Mouse (Mus musculus) megakaryocyte-erythroid progenitor cell, adult 5-6 weeks (primary cell): Measurements from ENCODE around the gene Olfr1254. TPM values are rescaled to one million over a fixed set of nuclear protein-coding genes. Genes with fewer than 3 reads are reported as not detected.

Source experiments
- ATAC-seq: replicated peaks from 2 replicates; pipeline ENCODE4 v1.8.0; 2016; ENCODE audit warnings: mild to moderate bottlenecking, inconsistent platforms; ENCODE audit not compliant: severe bottlenecking, poor library complexity, low FRiP score, low TSS enrichment
- total RNA-seq, 2 experiments: library from RNA; stranded (forward) in 1 of 2; stranded (reverse) in 1 of 2; fragments of 200-1000, 215-1000 nt in 1 of 2; fragments of >200 nt in 1 of 2; fragmentation: Nextera tagmentation in 1 of 2; gene quantifications; 2 replicates each; pipeline ENCODE4 v1.2.3; 2014 to 2017

Olfr1254 gene
- not detected in 2 replicates for total RNA-seq (2014; fragmentation: Nextera tagmentation)
- total RNA-seq (2017) = not detected in 2 replicates

GRCm38 (mm10) chr2:89793519-89793918 is at the start of gene Olfr1254:
Olfr1254 (minus strand) TSS chr2:89793619.
- ATAC-seq = no peak

GRCm38 (mm10) chr2:89841455-89841854 is 48.0 kb upstream of the Olfr1254 start, which contains the start of gene Olfr1256:
Olfr1256 (minus strand) TSS chr2:89841555.
- ATAC-seq = no peak

GRCm38 (mm10) chr2:89820216-89820615 is 26.8 kb upstream of the Olfr1254 start:
- ATAC-seq = no peak

GRCm38 (mm10) chr2:89811751-89812150 is 18.3 kb upstream of the Olfr1254 start, which contains the start of gene Olfr1255:
Olfr1255 (plus strand) TSS chr2:89812051.
- no peak for ATAC-seq

GRCm38 (mm10) chr2:89810751-89811150 is 17.3 kb upstream of the Olfr1254 start:
- ATAC-seq = no peak

- no peak for ATAC-seq
Observed at GRCm38 (mm10) chr2:89799583-89799982, 6.2 kb upstream of the Olfr1254 start.

- no peak for ATAC-seq
Observed at GRCm38 (mm10) chr2:89756990-89757389, 36.4 kb downstream of the Olfr1254 start, which contains the start of gene Olfr1253. Olfr1253 (minus strand) TSS chr2:89757090.

Other genes starting within 250 kb of the Olfr1254 start
- gene Olfr1245, start 215.2 kb downstream of the Olfr1254 start, total RNA-seq (2014; fragmentation: Nextera tagmentation) = not detected in 2 replicates
- gene Olfr1245, start 215.2 kb downstream of the Olfr1254 start, total RNA-seq (2017) = not detected in 2 replicates
- gene Olfr1246, start 200.5 kb downstream of the Olfr1254 start, total RNA-seq (2014; fragmentation: Nextera tagmentation) = not detected in 2 replicates
- gene Olfr1246, start 200.5 kb downstream of the Olfr1254 start, total RNA-seq (2017) = not detected in 2 replicates
- not detected in 2 replicates for gene Olfr1247, start 179.5 kb downstream of the Olfr1254 start, total RNA-seq (2014; fragmentation: Nextera tagmentation)
- gene Olfr1247, start 179.5 kb downstream of the Olfr1254 start, total RNA-seq (2017) = not detected in 2 replicates
- not detected in 2 replicates for gene Olfr1248, start 175.4 kb downstream of the Olfr1254 start, total RNA-seq (2014; fragmentation: Nextera tagmentation)
- gene Olfr1248, start 175.4 kb downstream of the Olfr1254 start, total RNA-seq (2017) = not detected in 2 replicates
- not detected in 2 replicates for gene Olfr1249, start 158.6 kb downstream of the Olfr1254 start, total RNA-seq (2014; fragmentation: Nextera tagmentation)
- not detected in 2 replicates for gene Olfr1249, start 158.6 kb downstream of the Olfr1254 start, total RNA-seq (2017)
- gene Olfr1250, start 132.2 kb downstream of the Olfr1254 start, total RNA-seq (2014; fragmentation: Nextera tagmentation) = not detected in 2 replicates
- not detected in 2 replicates for gene Olfr1250, start 132.2 kb downstream of the Olfr1254 start, total RNA-seq (2017)
- not detected in 2 replicates for gene Olfr1251, start 121.7 kb downstream of the Olfr1254 start, total RNA-seq (2014; fragmentation: Nextera tagmentation)
- not detected in 2 replicates for gene Olfr1251, start 121.7 kb downstream of the Olfr1254 start, total RNA-seq (2017)
- not detected in 2 replicates for gene Olfr1252, start 68.6 kb downstream of the Olfr1254 start, total RNA-seq (2014; fragmentation: Nextera tagmentation)
- not detected in 2 replicates for gene Olfr1252, start 68.6 kb downstream of the Olfr1254 start, total RNA-seq (2017)
- gene Olfr1253, start 36.5 kb downstream of the Olfr1254 start, total RNA-seq (2014; fragmentation: Nextera tagmentation) = not detected in 2 replicates
- not detected in 2 replicates for gene Olfr1253, start 36.5 kb downstream of the Olfr1254 start, total RNA-seq (2017)
- not detected in 2 replicates for gene Olfr1255, start 18.4 kb upstream of the Olfr1254 start, total RNA-seq (2014; fragmentation: Nextera tagmentation)
- gene Olfr1255, start 18.4 kb upstream of the Olfr1254 start, total RNA-seq (2017) = not detected in 2 replicates
- gene Olfr1256, start 47.9 kb upstream of the Olfr1254 start, total RNA-seq (2014; fragmentation: Nextera tagmentation) = not detected in 2 replicates
- not detected in 2 replicates for gene Olfr1256, start 47.9 kb upstream of the Olfr1254 start, total RNA-seq (2017)
- gene Olfr48, start 54.6 kb upstream of the Olfr1254 start, total RNA-seq (2014; fragmentation: Nextera tagmentation) = not detected in 2 replicates
- not detected in 2 replicates for gene Olfr48, start 54.6 kb upstream of the Olfr1254 start, total RNA-seq (2017)
- gene Olfr1257, start 84.8 kb upstream of the Olfr1254 start, total RNA-seq (2014; fragmentation: Nextera tagmentation) = not detected in 2 replicates
- gene Olfr1257, start 84.8 kb upstream of the Olfr1254 start, total RNA-seq (2017) = not detected in 2 replicates
- not detected in 2 replicates for gene Olfr1258, start 133.7 kb upstream of the Olfr1254 start, total RNA-seq (2014; fragmentation: Nextera tagmentation)
- not detected in 2 replicates for gene Olfr1258, start 133.7 kb upstream of the Olfr1254 start, total RNA-seq (2017)
- gene Olfr1259, start 155.0 kb upstream of the Olfr1254 start, total RNA-seq (2014; fragmentation: Nextera tagmentation) = not detected in 2 replicates
- not detected in 2 replicates for gene Olfr1259, start 155.0 kb upstream of the Olfr1254 start, total RNA-seq (2017)
- not detected in 2 replicates for gene Olfr1260, start 180.7 kb upstream of the Olfr1254 start, total RNA-seq (2014; fragmentation: Nextera tagmentation)
- gene Olfr1260, start 180.7 kb upstream of the Olfr1254 start, total RNA-seq (2017) = not detected in 2 replicates
- not detected in 2 replicates for gene Olfr1261, start 197.6 kb upstream of the Olfr1254 start, total RNA-seq (2014; fragmentation: Nextera tagmentation)
- not detected in 2 replicates for gene Olfr1261, start 197.6 kb upstream of the Olfr1254 start, total RNA-seq (2017)
- not detected in 2 replicates for gene Olfr1262, start 206.5 kb upstream of the Olfr1254 start, total RNA-seq (2014; fragmentation: Nextera tagmentation)
- gene Olfr1262, start 206.5 kb upstream of the Olfr1254 start, total RNA-seq (2017) = not detected in 2 replicates
- gene Olfr1263, start 218.5 kb upstream of the Olfr1254 start, total RNA-seq (2014; fragmentation: Nextera tagmentation) = not detected in 2 replicates
- not detected in 2 replicates for gene Olfr1263, start 218.5 kb upstream of the Olfr1254 start, total RNA-seq (2017)
- gene Olfr1264, start 232.0 kb upstream of the Olfr1254 start, total RNA-seq (2014; fragmentation: Nextera tagmentation) = not detected in 2 replicates
- not detected in 2 replicates for gene Olfr1264, start 232.0 kb upstream of the Olfr1254 start, total RNA-seq (2017)
- not detected in 2 replicates for gene Olfr1265, start 241.7 kb upstream of the Olfr1254 start, total RNA-seq (2014; fragmentation: Nextera tagmentation)
- gene Olfr1265, start 241.7 kb upstream of the Olfr1254 start, total RNA-seq (2017) = not detected in 2 replicates